Mouse (Mus musculus) heart, postnatal 0 days (tissue): ENCODE results near the gene Arl4c. TPM values are rescaled to one million over a fixed set of nuclear protein-coding genes. Genes with fewer than 3 reads are reported as not detected.

Experiments used
- ATAC-seq: fragments of 200-750 bp; cut with Nextera tagmentation; 2 replicates; pipeline ENCODE4 v1.8.0; 2017; ENCODE audit warnings: low read depth, moderate number of reproducible peaks, moderate library complexity; ENCODE audit not compliant: insufficient read depth
- DNase-seq: peaks from one replicate; pipeline ENCODE4 v3.0.0-alpha.2; 2016; ENCODE audit warnings: low spot score
- H3K27ac ChIP-seq: fragments of 300-500 bp; sonication (generic); 2 replicates; pipeline ENCODE4 v1.5.1; 2014; ENCODE audit warnings: low read depth, mild to moderate bottlenecking
- H3K27me3 ChIP-seq: fragments of 300-500 bp; sonication (generic); 2 replicates; pipeline ENCODE4 v1.6.1; 2014; ENCODE audit warnings: low read length, mixed read lengths; ENCODE audit not compliant: control insufficient read depth, insufficient read depth
- H3K36me3 ChIP-seq: fragments of 300-500 bp; sonication (generic); replicated peaks from 2 replicates; pipeline ENCODE4 v1.6.1; 2014; ENCODE audit warnings: low read length, mixed read lengths; ENCODE audit not compliant: control insufficient read depth, insufficient read depth
- H3K4me1 ChIP-seq: fragments of 300-500 bp; sonication (generic); 2 replicates; pipeline ENCODE4 v1.6.1; 2014; ENCODE audit warnings: antibody characterized with exemption; ENCODE audit not compliant: control insufficient read depth, insufficient read depth
- H3K4me2 ChIP-seq: fragments of 300-500 bp; sonication (generic); 2 replicates; pipeline ENCODE4 v1.6.1; 2014; ENCODE audit warnings: low read depth, mild to moderate bottlenecking, low read length, moderate library complexity
- H3K4me3 ChIP-seq: fragments of 300-500 bp; sonication (generic); 2 replicates; pipeline ENCODE4 v1.5.1; 2014; ENCODE audit warnings: low read depth, low read length
- H3K9ac ChIP-seq: fragments of 300-500 bp; sonication (generic); replicated peaks from 2 replicates; pipeline ENCODE4 v1.6.1; 2014; ENCODE audit warnings: low read depth, low read length, mixed read lengths
- H3K9me3 ChIP-seq: fragments of 300-500 bp; sonication (generic); replicated peaks from 2 replicates; pipeline ENCODE4 v1.6.1; 2016; ENCODE audit warnings: low read length; ENCODE audit not compliant: control insufficient read depth
- CTCF ChIP-seq: IDR thresholded peaks from 2 replicates; pipeline ENCODE4 v1.5.1; 2016; ENCODE audit warnings: antibody characterized with exemption, control low read depth, low read depth
- EP300 ChIP-seq: IDR thresholded peaks from 2 replicates; pipeline ENCODE4 v1.6.1; 2016; ENCODE audit warnings: antibody characterized with exemption, low read depth
- WGBS: fragments of 180-500 bp; shearing (Covaris S2); extraction: QIAGEN DNeasy Blood & Tissue Kit; methylation state at CpG from one replicate; pipeline ENCODE4 v1.1.7; 2014; 5-methylcytosine and 5-hydroxymethylcytosine counted together
- polyA plus RNA-seq: library from polyadenylated mRNA; unstranded; fragments of >200 nt; fragmentation: Nextera tagmentation; extraction: Ambion mirVana; gene quantifications from 2 replicates; pipeline ENCODE4 v1.2.1, GENCODE M21; 2015
- total RNA-seq: library from RNA; depleted of rRNA; stranded (reverse); fragments of >200 nt; gene quantifications from 2 replicates; pipeline ENCODE4 v1.2.3, GENCODE M21; 2014; ENCODE audit warnings: low replicate concordance

Gene Arl4c
- total and polyA plus RNA-seq, 2 experiments from 2014 or later, result 6.2 to 20.9 TPM

- H3K27ac ChIP-seq, result no peak overlapping the region
- no peaks in the 10 kb centered on the region for H3K9me3 ChIP-seq
- H3K4me3 ChIP-seq, result no peak overlapping the region
- H3K9ac ChIP-seq, result no peak overlapping the region
- no peaks in the 10 kb centered on the region for H3K36me3 ChIP-seq
- ATAC-seq (no peak), DNase-seq (no peak)
- H3K4me1 ChIP-seq, result peaks cover 8% of the 10 kb centered on the region
- TF ChIP-seq EP300 (no peak), CTCF (no peak)
- no peak overlapping the region for H3K4me2 ChIP-seq
- no peaks in the 10 kb centered on the region for H3K27me3 ChIP-seq
- 60% methylated on average over 5 of the region's 5 CpGs for WGBS
Measured at GRCm38 (mm10) chr1:88662736-88663135, 39.3 kb downstream of the Arl4c start.

GRCm38 (mm10) chr1:88661209-88661608 is 40.8 kb downstream of the Arl4c start:
- ATAC-seq (no peak), DNase-seq (no peak)
- Histone ChIP-seq H3K9me3 (no peaks in the 10 kb centered on the region), H3K36me3 (no peaks in the 10 kb centered on the region), H3K4me3 (no peak overlapping the region), H3K9ac (no peak overlapping the region), H3K4me2 (no peak overlapping the region), H3K27ac (no peak overlapping the region), H3K27me3 (no peaks in the 10 kb centered on the region), H3K4me1 (peaks cover 15% of the 10 kb centered on the region)
- TF ChIP-seq EP300 (no peak), CTCF (no peak)
- 73% methylated on average over 3 of the region's 3 CpGs for whole genome bisulfite sequencing

- Histone ChIP-seq H3K36me3 (no peaks in the 10 kb centered on the region), H3K27ac (peak overlapping the region; percentile 83), H3K4me3 (no peak overlapping the region), H3K4me1 (peaks cover 23% of the 10 kb centered on the region), H3K4me2 (no peak overlapping the region), H3K27me3 (no peaks in the 10 kb centered on the region), H3K9ac (no peak overlapping the region), H3K9me3 (no peaks in the 10 kb centered on the region)
- ATAC-seq (peak; percentile 88), DNase-seq (peak; percentile 92)
- TF ChIP-seq EP300, result peak; percentile 98
- TF ChIP-seq CTCF, result no peak
- 21% methylated on average over 6 of the region's 6 CpGs for WGBS
Measured at GRCm38 (mm10) chr1:88658290-88658857, 43.6 kb downstream of the Arl4c start.

- no peaks in the 10 kb centered on the region for H3K9me3 ChIP-seq
- ATAC-seq (no peak), DNase-seq (no peak)
- H3K27ac ChIP-seq, result no peak overlapping the region
- H3K4me2 ChIP-seq, result no peak overlapping the region
- no peak overlapping the region for H3K9ac ChIP-seq
- H3K27me3 ChIP-seq, result no peaks in the 10 kb centered on the region
- no peaks in the 10 kb centered on the region for H3K36me3 ChIP-seq
- TF ChIP-seq EP300 (no peak), CTCF (no peak)
- WGBS, result 71% methylated on average over 5 of the region's 5 CpGs
- H3K4me3 ChIP-seq, result no peak overlapping the region
- H3K4me1 ChIP-seq, result peaks cover 23% of the 10 kb centered on the region
Measured at GRCm38 (mm10) chr1:88656096-88656480, 45.9 kb downstream of the Arl4c start.

- no peaks in the 10 kb centered on the region for H3K27me3 ChIP-seq
- DNase-seq, result no peak
- H3K4me2 ChIP-seq, result no peak overlapping the region
- H3K9me3 ChIP-seq, result no peaks in the 10 kb centered on the region
- WGBS, result 79% methylated on average over 3 of the region's 3 CpGs
- no peak for ATAC-seq
- H3K9ac ChIP-seq, result no peak overlapping the region
- TF ChIP-seq EP300 (no peak), CTCF (no peak)
- peaks cover 23% of the 10 kb centered on the region for H3K4me1 ChIP-seq
- no peak overlapping the region for H3K4me3 ChIP-seq
- no peaks in the 10 kb centered on the region for H3K36me3 ChIP-seq
- H3K27ac ChIP-seq, result peak overlapping the region; percentile 11; the same call in 1 of the 2 replicates
Measured at GRCm38 (mm10) chr1:88655473-88656095, 46.4 kb downstream of the Arl4c start.
